Mouse (Mus musculus) limb, embryonic 13.5 days (tissue): Measurements from ENCODE around the gene Rpl36. TPM values are rescaled to one million over a fixed set of nuclear protein-coding genes. Genes with fewer than 3 reads are reported as not detected.
"Not testable (repeated sequence)": the region's sequence is repeated elsewhere in the genome, so short reads cannot be mapped to it uniquely, and the experiment has no call there.

Experiments used
- ATAC-seq: fragments of 200-750 bp; cut with Nextera tagmentation; 2 replicates; pipeline ENCODE4 v1.8.0; 2017; ENCODE audit warnings: low read depth, moderate number of reproducible peaks, moderate TSS enrichment; ENCODE audit not compliant: low FRiP score
- H3K27ac ChIP-seq: fragments of 300-500 bp; sonication (generic); 2 replicates; pipeline ENCODE4 v1.5.1; 2015; ENCODE audit warnings: inconsistent platforms, mild to moderate bottlenecking, moderate library complexity
- H3K27me3 ChIP-seq: fragments of 300-500 bp; sonication (generic); 2 replicates; pipeline ENCODE4 v1.6.1; 2015; ENCODE audit warnings: mild to moderate bottlenecking, inconsistent platforms
- H3K36me3 ChIP-seq: fragments of 300-500 bp; sonication (generic); 2 replicates; pipeline ENCODE4 v1.6.1; 2015; ENCODE audit warnings: inconsistent platforms, mild to moderate bottlenecking, moderate library complexity
- H3K4me1 ChIP-seq: fragments of 300-500 bp; sonication (generic); 2 replicates; pipeline ENCODE4 v1.6.1; 2015; ENCODE audit warnings: inconsistent platforms
- H3K4me2 ChIP-seq: fragments of 300-500 bp; sonication (generic); replicated peaks from 2 replicates; pipeline ENCODE4 v1.6.1; 2015; ENCODE audit warnings: inconsistent platforms, mild to moderate bottlenecking, moderate library complexity
- H3K4me3 ChIP-seq: fragments of 300-500 bp; sonication (generic); 2 replicates; pipeline ENCODE4 v1.5.1; 2015; ENCODE audit warnings: moderate library complexity, mild to moderate bottlenecking, inconsistent platforms
- H3K9ac ChIP-seq: fragments of 300-500 bp; sonication (generic); 2 replicates; pipeline ENCODE4 v1.6.1; 2015; ENCODE audit warnings: mild to moderate bottlenecking, inconsistent platforms
- H3K9me3 ChIP-seq: fragments of 300-500 bp; sonication (generic); 2 replicates; pipeline ENCODE4 v1.6.1; 2016; ENCODE audit warnings: inconsistent platforms
- WGBS: fragments of 180-500 bp; shearing (Covaris S2); methylation state at CpG from one replicate; pipeline ENCODE4 v1.1.7; 2015; 5-methylcytosine and 5-hydroxymethylcytosine counted together
- polyA plus RNA-seq: library from polyadenylated mRNA; unstranded; fragments of >200 nt; fragmentation: Nextera tagmentation; extraction: Ambion mirVana; gene quantifications from 2 replicates; pipeline ENCODE4 v1.2.1, GENCODE M21; 2015

The Rpl36 gene
- polyA plus RNA-seq, 1 experiment from 2014 or later, result 1,714 TPM

- Histone ChIP-seq H3K4me3 (no peak overlapping the region), H3K36me3 (peaks cover 36% of the 10 kb centered on the region), H3K9me3 (no peaks in the 10 kb centered on the region), H3K9ac (no peak overlapping the region), H3K27ac (0 out of 2 replicates have a peak overlapping the region, but pooled peaks have one; percentile 10), H3K4me2 (no peak overlapping the region), H3K4me1 (peaks cover 44% of the 10 kb centered on the region), H3K27me3 (no peaks in the 10 kb centered on the region)
- 68% methylated on average over 2 of the region's 2 CpGs for WGBS
- no peak for ATAC-seq
These were observed 1.9 kb upstream of the Rpl36 start for GRCm38 (mm10) chr17:56611323-56611722.

GRCm38 (mm10) chr17:56611861-56612564 is 1.2 kb upstream of the Rpl36 start:
- Histone ChIP-seq H3K27me3 (no peaks in the 10 kb centered on the region), H3K36me3 (peaks cover 36% of the 10 kb centered on the region), H3K4me1 (peaks cover 44% of the 10 kb centered on the region), H3K9me3 (no peaks in the 10 kb centered on the region), H3K27ac (no peak overlapping the region), H3K4me2 (0 out of 2 replicates have a peak overlapping the region, but pooled peaks have one; percentile 7), H3K9ac (no peak overlapping the region), H3K4me3 (no peak overlapping the region)
- ATAC-seq, result no peak
- WGBS, result 12% methylated on average over 14 of the region's 14 CpGs

GRCm38 (mm10) chr17:56612565-56612939 is 664 bp upstream of the Rpl36 start:
- H3K4me2 ChIP-seq, H3K9ac ChIP-seq, ATAC-seq, H3K4me3 ChIP-seq, H3K9me3 ChIP-seq, H3K27me3 ChIP-seq, H3K27ac ChIP-seq: not testable (repeated sequence)
- peaks cover 43% of the 10 kb centered on the region for H3K4me1 ChIP-seq
- H3K36me3 ChIP-seq, result peaks cover 36% of the 10 kb centered on the region
- 79% methylated on average over 10 of the region's 10 CpGs for WGBS

GRCm38 (mm10) chr17:56613893-56614292 is 677 bp downstream of the Rpl36 start:
- not testable (repeated sequence) for H3K9me3 ChIP-seq, ATAC-seq, H3K27me3 ChIP-seq
- H3K27ac ChIP-seq, result peak overlapping the region; percentile 94
- H3K36me3 ChIP-seq, result peaks cover 48% of the 10 kb centered on the region
- H3K4me3 ChIP-seq, result peak overlapping the region; percentile 72
- peaks cover 33% of the 10 kb centered on the region for H3K4me1 ChIP-seq
- peak overlapping the region; percentile 91 for H3K9ac ChIP-seq
- peak overlapping the region; percentile 98 for H3K4me2 ChIP-seq
- under 1% methylated on average over 26 of the region's 26 CpGs for WGBS

GRCm38 (mm10) chr17:56614391-56615135 is 1.3 kb downstream of the Rpl36 start:
- WGBS, result 34% methylated on average over 14 of the region's 14 CpGs
- Histone ChIP-seq H3K4me3 (peak overlapping the region; percentile 72), H3K27ac (no peak overlapping the region; the same call in 1 of the 2 replicates), H3K36me3 (peaks cover 55% of the 10 kb centered on the region), H3K9ac (peak overlapping the region; percentile 91), H3K9me3 (no peaks in the 10 kb centered on the region), H3K4me1 (peaks cover 30% of the 10 kb centered on the region), H3K4me2 (peak overlapping the region; percentile 98), H3K27me3 (no peaks in the 10 kb centered on the region)
- ATAC-seq, result no peak

- ATAC-seq, result no peak
- Histone ChIP-seq H3K27ac (no peak overlapping the region), H3K36me3 (peaks cover 62% of the 10 kb centered on the region), H3K4me1 (peaks cover 27% of the 10 kb centered on the region), H3K4me2 (peak overlapping the region; percentile 98), H3K4me3 (peak overlapping the region; percentile 72), H3K9me3 (no peaks in the 10 kb centered on the region), H3K9ac (peak overlapping the region; percentile 91), H3K27me3 (no peaks in the 10 kb centered on the region)
- 88% methylated on average over 11 of the region's 11 CpGs for WGBS
These were observed 2.0 kb downstream of the Rpl36 start for GRCm38 (mm10) chr17:56615136-56615784.

- Histone ChIP-seq H3K9ac (no peak overlapping the region; the same call in 1 of the 2 replicates), H3K4me3 (no peak overlapping the region), H3K36me3 (peaks cover 67% of the 10 kb centered on the region), H3K9me3 (no peaks in the 10 kb centered on the region), H3K4me2 (no peak overlapping the region), H3K27ac (no peak overlapping the region), H3K27me3 (no peaks in the 10 kb centered on the region), H3K4me1 (peaks cover 23% of the 10 kb centered on the region)
- 90% methylated on average over 4 of the region's 4 CpGs for WGBS
- ATAC-seq, result no peak
These were observed 2.6 kb downstream of the Rpl36 start for GRCm38 (mm10) chr17:56615792-56616191.

GRCm38 (mm10) chr17:56616725-56617124 is 3.5 kb downstream of the Rpl36 start:
- Histone ChIP-seq H3K27ac (no peak overlapping the region), H3K4me1 (peaks cover 21% of the 10 kb centered on the region), H3K4me3 (no peak overlapping the region), H3K4me2 (no peak overlapping the region), H3K9ac (no peak overlapping the region), H3K27me3 (no peaks in the 10 kb centered on the region), H3K36me3 (peaks cover 74% of the 10 kb centered on the region), H3K9me3 (no peaks in the 10 kb centered on the region)
- 88% methylated on average over 3 of the region's 3 CpGs for WGBS
- ATAC-seq, result no peak

GRCm38 (mm10) chr17:56617628-56618027 is 4.4 kb downstream of the Rpl36 start:
- Histone ChIP-seq H3K27me3 (no peaks in the 10 kb centered on the region), H3K4me2 (no peak overlapping the region), H3K27ac (no peak overlapping the region), H3K9me3 (no peaks in the 10 kb centered on the region), H3K4me1 (peaks cover 16% of the 10 kb centered on the region), H3K9ac (no peak overlapping the region), H3K36me3 (peaks cover 83% of the 10 kb centered on the region), H3K4me3 (no peak overlapping the region)
- ATAC-seq, result no peak
- WGBS, result 93% methylated on average over 8 of the region's 8 CpGs

GRCm38 (mm10) chr17:56625495-56625894 is 12.3 kb downstream of the Rpl36 start:
- Histone ChIP-seq H3K4me2 (peak overlapping the region; percentile 96), H3K4me1 (peaks cover 25% of the 10 kb centered on the region), H3K9me3 (no peaks in the 10 kb centered on the region), H3K27ac (no peak overlapping the region), H3K9ac (peak overlapping the region; percentile 96; the same call in 1 of the 2 replicates), H3K4me3 (peak overlapping the region; percentile 93), H3K27me3 (no peaks in the 10 kb centered on the region), H3K36me3 (peaks cover 42% of the 10 kb centered on the region)
- no peak for ATAC-seq
- WGBS, result 87% methylated on average over 3 of the region's 3 CpGs

GRCm38 (mm10) chr17:56626260-56626659 is 13.0 kb downstream of the Rpl36 start:
- Histone ChIP-seq H3K4me2 (peak overlapping the region; percentile 96), H3K9me3 (no peaks in the 10 kb centered on the region), H3K27me3 (no peaks in the 10 kb centered on the region), H3K36me3 (peaks cover 35% of the 10 kb centered on the region), H3K4me3 (peak overlapping the region; percentile 93), H3K4me1 (peaks cover 25% of the 10 kb centered on the region), H3K27ac (peak overlapping the region; percentile 72; the same call in 1 of the 2 replicates), H3K9ac (peak overlapping the region; percentile 96)
- ATAC-seq, result no peak; the same call in 1 of the 2 replicates
- WGBS, result under 1% methylated on average over 32 of the region's 32 CpGs
